Mouse (Mus musculus) v-Abl transformed pro-B cells (cell line): ENCODE measurements at regions not wholly inside any gene's neighbourhood (a gene's known extent, or its start where the extent isn't known, plus 50 kb on each side); places are given as distances from the start of the nearest gene placed in this dataset.

Source experiments
- in situ Hi-C, 2 experiments: fragments of 400-800 bp; cut with MboI; formaldehyde crosslinking; loops; one replicate each; pipeline ENCODE4 v1.15.1; 2025; ENCODE audit not compliant: unreplicated experiment in 2 of 2

- in situ Hi-C loops, result no loop called here
Measured at GRCm38 (mm10) chrX:143462632-143463031, 55.8 kb upstream of the Pak3 start.

- in situ Hi-C loops, result loop anchor here (10.0 to 25.0 kb wide), 4 partner anchors 174 to 894 kb away; no protein-coding TSS in a partner anchor
Measured at GRCm38 (mm10) chrX:143448636-143449346, 54.7 kb upstream of the Chrdl1 start.

- in situ Hi-C loops, result loop anchor here (5.0 to 25.0 kb wide), 6 partner anchors 170 to 890 kb away; partner anchors contain the start of gene Rtl9 (in 2 of the 2)
Measured at GRCm38 (mm10) chrX:143444581-143444980, 50.5 kb upstream of the Chrdl1 start.
